Mouse (Mus musculus) cerebral cortex, adult 2 months (tissue): Measurements from ENCODE around the gene Fam208b.

ENCODE experiments used
- WGBS: fragments of 180-500 bp; shearing (Covaris S2); methylation state at CpG from one replicate; pipeline ENCODE4 v1.1.7; 2018; 5-methylcytosine and 5-hydroxymethylcytosine counted together

Fam208b gene

DNA sequence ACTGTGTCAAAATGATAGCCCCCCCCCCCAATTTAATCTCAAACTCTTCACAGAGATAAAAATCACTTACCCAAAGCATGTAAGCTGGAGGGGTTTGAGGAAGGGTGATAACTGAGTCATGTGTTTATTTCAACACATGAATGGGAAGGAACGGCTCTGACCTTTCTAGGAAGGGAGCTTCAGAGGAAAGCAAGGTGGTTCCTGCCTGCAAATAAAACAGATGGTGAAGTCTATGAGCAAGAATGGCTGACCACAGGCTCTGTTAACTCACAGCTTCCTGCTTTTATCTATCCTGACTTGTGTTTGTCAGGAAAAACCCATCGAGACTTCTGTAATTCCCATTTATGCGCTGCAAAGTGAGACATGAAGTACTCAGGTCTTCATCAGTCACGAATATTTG is 91.6 kb downstream of the Fam208b start:
- WGBS, result 76% methylated on average over 4 of the region's 4 CpGs
